Mouse (Mus musculus) T-cell, adult 2 months (primary cell): ENCODE measurements around the gene Dmgdh.

ENCODE experiments used
- DNase-seq: peaks from one replicate; pipeline ENCODE4 v3.0.0; 2022; ENCODE audit warnings: low spot score

The Dmgdh gene

DNA sequence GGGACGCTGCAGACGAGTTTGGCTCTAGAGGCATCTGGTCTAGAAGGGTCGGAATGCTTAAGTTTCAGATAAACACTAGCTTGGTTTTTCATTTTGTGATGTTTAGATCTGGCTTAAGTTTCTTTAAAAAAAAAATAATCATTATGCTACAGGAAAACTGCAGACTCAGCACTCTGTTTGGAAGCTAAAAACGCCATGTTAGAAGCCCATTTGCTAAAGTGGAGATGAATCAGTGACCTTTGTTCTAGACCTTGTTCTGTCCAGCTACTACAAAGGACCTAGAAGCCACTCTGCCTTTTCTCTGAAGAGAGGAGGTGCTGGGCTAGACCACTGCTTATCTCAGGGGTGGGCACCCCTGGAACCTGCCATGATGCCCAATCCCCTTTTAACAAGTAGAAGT lies 36.1 kb downstream of the Dmgdh start:
- no peak for DNase-seq

DNA sequence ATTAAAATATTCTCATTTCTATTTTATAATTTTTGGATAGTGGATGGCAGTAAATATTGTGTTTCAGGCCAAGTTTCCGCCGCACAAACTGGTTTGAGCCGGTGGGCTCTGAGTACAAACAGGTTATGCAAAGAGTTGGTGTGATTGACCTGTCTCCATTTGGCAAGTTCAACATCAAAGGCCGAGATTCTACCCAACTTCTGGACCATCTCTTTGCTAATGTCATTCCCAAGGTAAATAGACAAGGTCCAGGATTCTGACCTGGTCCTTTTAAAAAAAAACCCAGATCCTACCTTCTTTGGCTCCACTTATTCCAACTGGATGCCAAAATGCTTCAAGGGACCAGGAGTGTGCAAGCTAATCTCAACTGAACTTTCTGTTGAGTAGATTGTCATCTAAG lies 37.0 kb downstream of the Dmgdh start:
- no peak for DNase-seq

DNA sequence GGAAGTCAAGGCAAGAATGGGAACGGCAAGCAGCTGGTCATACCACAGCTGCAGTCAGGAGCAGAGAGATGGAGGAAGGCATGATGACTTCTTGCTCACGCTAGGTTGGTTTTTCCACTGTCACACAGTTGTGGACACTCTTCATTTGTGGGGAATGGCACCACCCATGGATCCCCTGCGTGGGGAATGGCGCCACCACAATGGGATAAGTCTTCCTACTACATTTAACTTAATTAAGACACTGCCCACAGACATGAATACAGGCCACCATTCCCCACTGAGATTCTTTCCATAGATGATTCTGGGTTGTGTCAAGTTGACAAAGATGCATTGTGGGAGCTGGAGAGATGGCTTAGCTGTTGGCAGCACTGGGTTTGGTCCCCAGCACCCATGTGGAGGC lies 38.1 kb downstream of the Dmgdh start:
- DNase-seq, result no peak

DNA sequence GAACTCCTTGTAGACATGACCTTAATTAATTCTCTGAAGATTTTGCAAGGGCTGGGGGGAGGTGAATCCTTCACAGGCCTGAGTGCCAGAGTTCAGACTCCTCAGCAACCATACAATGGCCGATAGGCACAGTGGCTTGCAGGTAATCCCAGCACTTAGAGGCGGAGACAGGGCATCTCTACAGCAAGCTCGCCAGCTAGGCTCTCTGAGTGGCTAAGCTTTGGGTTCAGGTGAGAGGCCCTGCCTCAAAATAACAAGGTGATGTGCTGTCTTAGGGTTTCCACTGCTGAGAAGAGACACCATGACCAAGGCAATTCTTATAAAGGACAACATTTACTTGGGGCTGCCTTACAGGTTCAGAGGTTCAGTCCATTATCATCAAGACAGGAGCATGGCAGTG lies 39.6 kb downstream of the Dmgdh start:
- DNase-seq, result no peak

DNA sequence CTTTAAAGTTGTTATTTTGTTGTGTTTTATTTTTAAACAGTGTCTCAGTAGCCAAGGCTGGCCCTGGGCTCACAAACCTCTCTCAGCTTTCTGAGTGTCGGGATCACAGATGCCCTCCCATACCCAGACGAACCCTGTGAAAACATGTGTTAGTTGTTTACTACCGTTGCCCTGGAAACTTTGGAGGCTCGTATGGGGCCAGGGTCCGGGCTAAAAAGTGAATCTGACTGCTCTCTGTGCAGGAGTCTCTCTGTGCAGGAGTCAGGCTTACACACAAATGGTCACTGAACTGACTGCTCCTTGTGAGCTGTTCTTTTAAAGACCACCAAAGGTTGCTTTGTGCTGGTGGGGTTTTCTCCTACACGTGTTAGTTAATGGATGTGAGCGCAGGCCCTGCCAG lies 42.9 kb downstream of the Dmgdh start:
- no peak for DNase-seq

DNA sequence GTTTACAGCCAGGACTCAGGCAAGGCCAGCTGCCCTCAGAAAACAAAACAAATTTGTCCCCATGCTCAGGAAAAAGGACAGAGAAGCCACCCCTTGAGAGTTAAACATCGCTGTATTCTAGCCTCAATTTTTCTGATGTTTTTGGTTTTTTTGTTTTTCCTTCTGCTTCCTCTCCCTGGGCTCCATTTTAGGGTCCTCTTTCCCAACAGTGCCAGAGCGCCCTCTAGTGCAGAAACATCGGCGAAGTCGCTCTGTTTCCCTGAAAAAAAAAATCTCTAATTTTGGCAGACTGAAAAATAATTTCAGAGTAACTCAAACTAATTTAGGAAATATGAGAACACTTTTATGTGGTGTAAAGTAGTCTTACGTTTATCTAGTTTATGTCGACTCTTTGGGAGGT lies 44.7 kb downstream of the Dmgdh start:
- DNase-seq, result no peak

DNA sequence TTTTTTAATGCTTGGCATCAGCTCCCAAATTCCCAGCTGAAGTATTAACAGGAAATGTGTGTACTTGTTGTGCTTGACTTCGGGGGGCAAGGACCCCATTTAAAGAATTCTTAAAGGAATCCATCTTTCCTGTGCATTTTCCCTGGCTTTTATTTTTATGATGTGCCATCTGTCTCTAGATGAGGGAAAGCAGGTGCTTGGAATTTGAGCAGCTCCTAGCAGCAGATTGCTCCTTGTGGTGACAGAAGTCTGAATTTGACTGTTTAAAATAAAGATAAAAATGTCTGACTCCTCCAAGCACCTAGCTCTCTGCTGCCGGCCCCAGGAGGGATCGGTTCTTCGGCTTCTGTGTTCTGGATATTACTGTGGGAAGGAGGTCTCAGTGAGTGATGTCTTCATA lies 47.7 kb downstream of the Dmgdh start:
- DNase-seq, result no peak

DNA sequence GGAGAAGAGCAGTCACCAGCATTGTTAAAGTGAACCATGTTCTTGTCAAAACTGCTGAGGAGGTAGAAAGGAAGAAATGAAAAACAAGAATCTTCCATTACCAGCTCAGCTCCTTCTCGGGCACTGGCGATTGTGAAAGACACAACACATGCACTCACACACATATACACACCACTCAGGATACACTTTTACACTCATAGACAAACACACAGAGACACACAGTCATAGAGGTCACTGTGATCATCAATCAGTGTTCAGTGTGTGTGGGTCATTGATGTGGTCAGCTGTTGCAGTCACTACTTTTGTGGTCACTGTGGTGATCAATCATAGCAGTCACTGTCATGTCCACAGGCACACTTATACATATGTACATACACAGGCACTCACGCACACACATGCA lies 49.2 kb downstream of the Dmgdh start:
- DNase-seq, result no peak

DNA sequence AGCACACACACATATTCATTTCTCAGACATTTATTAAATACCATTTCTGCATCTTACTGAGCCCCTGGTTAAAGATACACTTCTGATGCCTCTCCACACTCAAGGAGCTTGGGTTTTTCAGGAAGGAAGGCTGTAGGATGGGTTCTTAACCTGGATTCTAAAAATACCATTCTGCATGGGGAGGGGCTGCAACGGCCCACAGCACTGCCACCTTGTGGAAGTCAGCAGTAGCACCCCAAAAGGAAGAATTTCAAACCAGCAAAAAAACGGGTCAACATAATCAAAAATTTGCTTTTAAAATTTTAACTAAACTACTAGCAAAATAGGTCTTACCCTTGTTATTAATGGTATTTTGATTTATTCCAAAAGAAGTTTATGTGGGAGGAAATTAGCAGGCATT lies 50.0 kb downstream of the Dmgdh start:
- peak; percentile 1 for DNase-seq

DNA sequence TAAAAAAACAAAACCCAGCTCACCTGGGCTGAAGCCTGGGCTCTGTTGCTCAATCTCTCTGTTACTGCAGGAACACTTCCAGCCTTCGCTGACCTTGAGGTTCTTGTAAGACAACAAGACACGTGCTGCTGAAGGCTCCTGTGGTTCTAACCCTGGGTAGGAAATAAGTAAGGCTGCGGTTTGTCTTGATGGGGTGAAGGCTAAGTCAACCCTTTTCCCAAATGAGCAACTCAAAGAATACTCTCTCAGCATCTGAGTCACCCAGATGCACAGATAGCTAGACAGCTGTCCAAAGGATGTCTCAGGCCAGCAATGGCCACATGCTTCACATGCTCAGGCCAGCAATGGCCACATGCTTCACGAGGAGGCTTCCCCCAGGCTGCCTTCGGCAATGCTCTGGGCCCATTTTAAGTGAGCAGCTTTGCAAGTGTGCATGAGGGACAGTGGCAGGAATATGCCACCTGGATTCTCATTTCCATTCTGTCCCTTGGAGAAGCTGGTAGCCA lies 61.0 kb downstream of the Dmgdh start:
- no peak for DNase-seq

DNA sequence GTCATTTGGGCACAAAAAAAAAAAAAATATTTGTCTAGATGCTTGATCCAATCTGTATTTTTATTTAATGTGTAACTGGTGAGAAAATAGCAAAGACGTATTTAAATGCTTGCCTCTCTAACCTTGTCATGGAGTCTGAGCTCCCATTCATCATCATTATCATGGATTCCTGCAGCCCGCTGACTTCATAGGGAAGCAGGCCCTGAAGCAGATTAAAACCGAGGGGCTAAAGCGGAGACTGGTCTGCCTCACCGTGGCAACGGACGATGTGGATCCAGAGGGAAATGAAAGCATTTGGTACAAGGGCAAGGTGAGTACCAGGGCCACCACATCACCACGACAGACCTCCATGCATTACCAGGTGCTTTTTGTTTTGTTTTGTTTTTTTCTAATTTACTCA lies 69.9 kb downstream of the Dmgdh start:
- DNase-seq, result no peak

DNA sequence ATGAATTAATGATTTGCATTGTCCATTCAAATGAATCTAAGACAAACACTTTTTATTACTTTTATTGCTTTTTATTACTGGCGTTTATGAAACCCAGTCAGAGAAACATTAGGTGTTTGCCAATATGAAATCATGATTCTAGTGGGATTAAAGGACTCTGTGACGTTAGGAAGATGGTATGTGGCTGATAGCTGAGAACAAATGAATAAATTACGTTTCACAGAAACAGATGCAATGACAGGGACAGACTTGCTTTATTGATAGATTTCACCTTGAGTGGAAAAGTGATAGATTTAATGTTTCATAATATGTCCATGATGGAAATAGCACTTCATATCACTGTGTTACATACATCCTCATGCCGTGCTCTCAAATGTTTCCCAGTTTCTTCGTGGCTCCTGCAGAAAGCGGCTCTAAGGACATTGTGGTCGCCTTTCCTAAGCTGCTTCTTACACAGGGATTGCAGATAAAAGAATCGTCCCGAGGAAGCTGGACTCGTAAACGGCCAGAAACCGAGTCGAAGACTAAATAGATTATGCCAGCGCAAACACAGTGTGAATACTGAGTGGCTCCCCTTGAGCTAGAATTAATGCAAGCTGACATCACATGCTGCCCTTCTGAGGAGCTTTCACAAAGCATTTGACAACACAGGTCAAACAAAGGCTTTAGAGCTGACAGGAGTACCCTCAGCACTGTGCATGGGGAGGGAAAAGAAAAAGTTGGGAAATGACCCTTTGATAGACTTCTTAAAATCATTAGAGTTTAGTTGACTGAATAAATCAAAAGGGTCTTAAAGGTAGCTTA lies 78.6 kb downstream of the Dmgdh start:
- no peak for DNase-seq

DNA sequence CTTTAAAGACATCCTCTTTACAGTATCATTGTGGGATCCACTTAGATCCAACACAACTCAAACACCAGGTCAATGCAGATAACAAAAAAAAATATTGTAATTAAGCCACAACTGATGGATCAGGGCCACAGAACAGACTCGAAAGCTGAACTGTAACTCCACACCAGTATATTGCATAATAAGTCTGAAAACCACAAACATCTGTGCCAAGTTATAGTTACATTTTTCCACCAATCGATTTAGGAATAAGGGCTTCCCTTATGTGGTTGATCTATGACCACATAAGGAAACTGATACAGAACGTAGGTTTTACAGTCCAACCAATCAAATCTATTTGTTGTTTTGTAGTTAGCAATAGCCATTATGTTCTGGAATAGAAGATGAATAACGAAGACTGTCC lies 80.9 kb downstream of the Dmgdh start:
- no peak for DNase-seq

DNA sequence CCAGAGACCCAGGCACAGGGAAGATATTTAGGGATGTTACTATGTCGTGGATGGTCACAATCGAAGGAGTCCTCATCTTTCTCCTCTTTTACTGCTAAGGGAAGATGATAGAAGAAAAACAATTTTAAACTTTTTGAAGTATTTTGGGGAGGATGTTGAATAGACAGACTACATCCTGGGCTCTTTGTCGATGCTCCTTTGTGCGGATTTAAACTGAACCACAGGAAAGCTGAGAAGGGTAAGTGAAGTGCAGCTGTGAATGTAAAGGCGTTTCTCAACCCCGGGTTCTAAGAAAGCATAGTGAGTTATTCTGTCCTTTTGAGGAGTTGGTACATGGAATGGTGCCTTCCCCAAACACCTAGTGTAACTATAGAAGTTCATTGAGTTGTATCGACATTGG lies 82.4 kb downstream of the Dmgdh start:
- peak; percentile 4 for DNase-seq

DNA sequence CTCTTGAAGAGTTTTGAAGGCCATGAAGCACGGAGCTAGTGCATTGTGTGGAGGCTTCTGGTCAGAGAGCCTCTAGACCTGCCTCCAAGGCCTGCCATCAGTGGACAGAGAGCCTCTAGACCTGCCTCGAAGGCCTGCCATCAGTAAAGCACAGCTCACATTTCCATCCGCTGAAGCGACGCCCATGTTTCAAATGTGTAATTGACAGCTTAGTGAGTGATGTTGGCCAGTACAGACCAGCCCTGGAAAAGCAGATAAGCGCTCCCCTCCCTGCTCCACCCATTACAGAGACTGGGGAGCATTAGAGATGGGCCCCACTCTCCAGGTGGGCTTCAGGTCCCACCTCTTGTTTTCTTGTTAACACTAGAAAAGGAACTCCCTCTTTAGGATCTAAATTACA lies 83.3 kb downstream of the Dmgdh start:
- no peak for DNase-seq

DNA sequence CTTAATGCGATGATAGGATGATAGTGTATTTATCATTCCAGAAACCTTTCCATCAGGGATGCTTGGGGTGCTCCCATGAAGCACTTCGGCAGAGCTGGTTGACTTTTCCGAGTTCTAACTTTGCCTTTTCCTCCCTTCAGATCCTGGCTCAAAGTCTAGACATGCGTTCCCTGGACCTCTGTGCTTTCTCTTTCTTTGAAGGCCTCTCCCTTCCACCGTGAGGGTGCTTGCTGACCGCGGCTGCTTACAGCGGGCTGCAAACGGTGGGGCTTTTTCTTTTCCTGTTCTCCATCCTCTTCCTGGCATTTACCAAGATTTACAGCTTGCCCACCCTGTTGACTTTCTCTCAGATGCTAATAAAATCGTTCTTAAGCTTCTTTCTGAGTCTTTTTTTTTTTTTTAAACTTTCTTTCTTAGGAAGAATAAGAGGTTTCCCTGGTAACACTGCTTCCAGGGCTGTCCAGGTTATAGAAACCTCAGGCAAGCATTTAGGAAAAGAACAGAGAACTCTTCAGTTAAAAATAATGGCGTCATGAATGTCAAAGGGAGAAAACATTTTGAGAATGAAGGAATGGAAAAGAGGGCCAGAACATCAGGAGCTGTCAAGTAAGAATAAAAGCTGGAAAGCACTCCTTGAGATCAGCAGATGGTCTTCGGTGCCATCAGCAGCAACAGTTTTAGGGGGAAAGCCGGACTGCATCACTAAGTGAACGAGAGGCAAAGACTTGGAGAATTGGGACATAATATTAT lies 84.1 kb downstream of the Dmgdh start:
- no peak for DNase-seq

DNA sequence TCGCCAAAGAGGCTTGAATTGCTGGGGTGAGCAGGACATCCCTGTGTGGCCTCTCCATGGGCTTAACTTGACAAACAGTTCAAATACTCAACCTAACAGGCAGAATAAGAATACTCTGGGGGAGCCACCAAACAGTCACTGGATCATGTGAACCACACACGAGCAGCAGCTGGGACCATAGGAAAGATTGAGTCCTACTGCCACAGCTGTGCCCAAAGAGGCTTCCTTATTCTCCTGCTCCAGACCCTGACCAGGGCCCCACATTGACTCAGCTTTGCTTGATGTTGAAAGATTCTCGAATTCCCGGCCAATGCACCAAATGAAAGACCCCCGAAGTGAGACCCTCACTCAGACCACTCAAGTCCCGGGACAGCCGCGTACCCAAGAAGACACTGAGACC lies 87.6 kb downstream of the Dmgdh start:
- DNase-seq, result no peak

DNA sequence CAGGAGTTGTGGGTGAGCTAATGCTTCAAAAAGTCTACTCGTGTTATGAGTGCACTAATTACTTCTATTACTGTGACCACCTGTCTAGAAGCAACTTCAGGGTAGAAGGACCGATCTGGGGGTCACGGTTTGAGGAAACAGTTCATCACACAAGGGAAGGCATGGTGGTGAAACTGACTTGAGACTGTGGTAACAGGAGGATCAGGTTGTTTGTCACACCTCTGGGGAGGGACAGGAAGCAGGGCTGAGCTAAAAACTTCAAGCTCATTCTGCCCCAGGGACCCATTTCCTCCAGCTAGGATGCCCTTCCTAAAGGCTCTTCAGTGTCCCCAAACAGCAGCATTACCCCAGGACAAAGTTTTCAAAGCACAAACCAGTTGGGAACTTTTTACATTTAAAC lies 88.6 kb downstream of the Dmgdh start:
- peak; percentile 32 for DNase-seq

DNA sequence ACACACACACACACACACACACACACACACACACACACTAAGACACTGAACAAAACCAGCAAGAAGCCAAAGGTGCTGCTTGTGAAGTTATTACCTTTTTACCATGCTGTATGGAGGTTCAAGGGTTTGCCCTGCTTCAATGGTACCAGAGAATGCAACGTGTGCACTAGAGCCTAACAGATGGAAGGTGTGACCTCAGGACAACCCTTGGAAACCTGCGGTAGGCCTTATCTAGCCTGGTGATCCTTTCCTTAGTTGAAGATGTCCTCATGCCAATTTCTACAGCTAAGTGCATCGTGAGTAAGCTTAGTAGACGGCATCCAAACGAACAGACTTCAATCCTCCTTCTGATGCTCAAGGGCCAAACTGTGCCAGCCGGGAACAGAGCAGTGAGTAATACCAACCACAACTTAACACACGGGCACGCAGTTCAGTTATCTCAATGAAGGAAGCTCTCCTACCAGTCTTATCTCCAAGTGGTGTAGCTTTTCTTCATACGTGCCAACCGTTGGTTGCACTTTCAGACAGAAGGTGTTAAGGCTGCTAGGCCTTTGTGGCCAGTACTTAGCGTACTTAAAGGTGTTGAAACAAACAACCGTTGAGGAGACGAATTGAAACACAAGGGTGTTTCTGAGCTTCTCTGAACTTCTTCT lies 90.2 kb downstream of the Dmgdh start:
- DNase-seq, result no peak

DNA sequence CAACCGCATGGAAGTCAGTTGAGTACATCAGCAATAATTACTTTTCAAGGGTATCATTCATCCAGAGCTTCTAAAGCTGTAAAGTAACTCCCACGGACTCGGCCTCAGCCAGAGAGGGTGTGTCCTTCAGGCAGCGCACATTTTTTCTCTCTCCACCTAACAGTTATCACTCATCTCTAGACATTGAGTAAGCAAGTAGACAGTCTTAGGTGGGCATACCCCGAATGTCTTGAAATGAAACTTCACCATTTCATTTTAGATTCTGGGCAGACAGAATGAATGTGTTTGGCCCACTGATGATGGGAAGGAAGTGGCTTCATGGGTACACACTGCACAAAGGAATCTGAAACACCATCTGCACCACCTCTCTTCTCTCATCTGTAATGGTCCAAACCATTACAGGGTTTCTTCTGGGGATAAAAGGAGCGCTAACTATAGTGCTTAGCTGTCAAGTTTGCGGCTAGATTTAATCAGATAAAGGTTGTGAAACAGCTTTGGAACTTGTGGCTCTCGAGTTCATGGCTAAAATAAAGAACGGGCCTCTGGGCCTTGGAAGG lies 96.9 kb downstream of the Dmgdh start:
- DNase-seq, result peak; percentile 33

DNA sequence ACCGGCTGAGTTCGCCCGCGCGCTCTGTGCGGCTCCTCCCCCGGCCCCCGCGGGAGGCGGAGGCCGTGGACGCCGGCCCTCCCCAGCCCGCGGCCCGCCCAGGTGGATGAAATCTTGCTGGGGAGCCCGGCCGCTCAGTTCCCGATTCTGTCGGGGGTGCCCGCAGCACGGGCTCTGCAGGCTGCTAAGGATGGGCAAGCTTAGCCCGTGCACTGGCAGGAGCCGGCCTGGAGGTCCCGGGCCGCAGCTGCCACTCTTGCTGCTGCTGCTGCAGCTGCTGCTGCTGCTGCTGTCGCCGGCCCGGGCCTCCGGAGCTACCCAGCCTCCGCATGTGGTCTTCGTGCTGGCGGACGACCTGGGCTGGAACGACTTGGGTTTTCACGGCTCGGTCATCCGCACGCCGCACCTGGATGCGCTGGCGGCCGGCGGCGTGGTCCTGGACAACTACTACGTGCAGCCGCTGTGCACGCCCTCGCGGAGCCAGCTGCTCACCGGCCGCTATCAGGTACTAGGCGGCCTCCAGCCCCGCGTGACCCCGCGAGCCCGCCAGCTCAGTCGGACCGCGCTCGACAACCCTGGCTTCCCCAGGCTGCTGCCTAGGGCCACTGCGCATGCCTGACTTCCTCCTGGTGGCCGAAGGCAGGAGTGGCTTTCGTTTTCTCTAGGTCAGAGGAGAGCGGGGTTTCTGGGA lies 97.5 kb downstream of the Dmgdh start, which contains the start of gene Arsb:
Arsb (plus strand) TSS at position 43 of the 691 bp plus-strand sequence.
- peak; percentile 71 for DNase-seq

DNA sequence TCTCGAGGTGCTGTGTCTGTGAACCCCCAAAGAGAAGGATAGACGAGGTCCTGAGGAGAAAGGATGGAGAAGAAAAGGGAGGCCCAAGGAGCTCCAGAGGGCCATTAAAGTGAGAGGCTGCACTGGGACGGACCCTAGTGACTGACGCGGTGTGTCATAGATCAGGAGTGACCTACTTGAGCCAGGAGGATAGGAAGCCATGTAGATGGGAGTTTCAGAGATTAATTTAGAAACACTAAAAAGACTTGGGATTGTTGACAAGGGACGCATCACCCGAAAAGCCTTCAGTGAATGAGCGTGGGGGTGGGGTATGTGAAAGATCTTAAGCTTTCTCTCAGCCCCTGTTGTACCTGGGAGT lies 98.0 kb downstream of the Dmgdh start:
- no peak for DNase-seq
